Mouse (Mus musculus) embryonic fibroblast, embryonic 13.5 days (primary cell): ENCODE measurements around the gene Enthd1. TPM values are rescaled to one million over a fixed set of nuclear protein-coding genes. Genes with fewer than 3 reads are reported as not detected.
"Not testable (repeated sequence)": the region's sequence is repeated elsewhere in the genome, so short reads cannot be mapped to it uniquely, and the experiment has no call there.

Source experiments
- H3K27ac ChIP-seq: 2 replicates; pipeline ENCODE4 v1.5.1; 2012; ENCODE audit warnings: low read length, control low read depth, inconsistent platforms; ENCODE audit not compliant: insufficient read depth
- H3K4me1 ChIP-seq: 2 replicates; pipeline ENCODE4 v1.6.1; 2011; ENCODE audit warnings: low read length; ENCODE audit not compliant: control insufficient read depth, insufficient read depth
- H3K4me3 ChIP-seq: 2 replicates; pipeline ENCODE4 v1.5.1; 2011; ENCODE audit warnings: mild to moderate bottlenecking, control low read depth, low read length; ENCODE audit not compliant: insufficient read depth
- CTCF ChIP-seq: IDR thresholded peaks from 2 replicates; pipeline ENCODE4 v1.5.1; 2011; ENCODE audit warnings: mild to moderate bottlenecking, control low read depth, low read length, moderate library complexity, borderline replicate concordance; ENCODE audit not compliant: insufficient read depth
- POLR2A ChIP-seq: IDR thresholded peaks from 2 replicates; pipeline ENCODE4 v1.6.1; 2011; ENCODE audit warnings: low read depth, mild to moderate bottlenecking, control low read depth, low read length, moderate library complexity
- polyA plus RNA-seq: library from polyadenylated mRNA; stranded (reverse); fragments of >200 nt; gene quantifications from 2 replicates; pipeline ENCODE4 v1.2.4, GENCODE M21; 2011; ENCODE audit warnings: low read depth; ENCODE audit not compliant: missing spikeins, insufficient read length

The Enthd1 gene
- polyA plus RNA-seq, 1 experiment = not detected

DNA sequence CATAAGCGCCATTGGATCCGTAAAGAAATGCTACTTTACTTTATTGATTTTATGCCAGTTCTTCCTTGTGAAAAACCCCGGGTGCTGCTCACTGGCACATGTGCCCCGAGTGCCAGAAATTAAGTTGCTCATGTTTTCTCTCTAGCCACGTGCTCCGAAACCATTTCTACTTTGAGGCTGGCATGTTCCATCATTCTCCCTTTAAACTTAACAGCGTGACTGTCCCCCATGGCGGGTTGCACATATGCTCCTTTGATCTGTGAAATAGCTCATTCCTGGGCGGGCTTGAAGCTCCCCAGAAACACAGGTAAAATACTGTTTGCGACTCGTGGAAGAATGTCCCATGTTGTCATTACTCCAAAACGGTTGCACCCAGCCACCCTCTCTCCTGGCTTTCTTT, 33.8 kb upstream of the Enthd1 start:
- Histone ChIP-seq H3K4me1 (no peaks in the 10 kb centered on the region), H3K4me3 (no peak overlapping the region), H3K27ac (no peak overlapping the region)
- TF ChIP-seq CTCF = no peak
- TF ChIP-seq POLR2A = no peak

DNA sequence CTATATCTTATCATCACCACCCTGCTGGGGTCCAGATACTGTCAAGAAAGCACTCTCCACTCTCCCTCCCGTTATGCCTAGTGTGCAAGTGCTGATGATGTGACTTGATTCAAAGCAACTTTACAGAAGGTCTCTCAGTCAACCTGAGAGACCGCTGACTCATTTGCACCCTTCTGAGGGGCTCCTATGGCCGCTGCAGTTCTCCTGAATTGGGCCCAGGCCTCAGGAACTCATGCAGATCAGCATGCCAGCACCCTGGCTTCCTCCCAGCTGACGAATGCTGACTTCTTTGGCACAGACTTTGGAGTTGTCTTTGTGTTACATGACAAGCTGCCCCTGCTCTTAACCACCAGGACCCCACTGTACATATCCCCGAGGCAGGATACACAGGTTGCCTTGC, 28.9 kb upstream of the Enthd1 start:
- Histone ChIP-seq H3K4me1 (no peaks in the 10 kb centered on the region), H3K4me3 (no peak overlapping the region), H3K27ac (no peak overlapping the region)
- no peak for TF ChIP-seq CTCF

DNA sequence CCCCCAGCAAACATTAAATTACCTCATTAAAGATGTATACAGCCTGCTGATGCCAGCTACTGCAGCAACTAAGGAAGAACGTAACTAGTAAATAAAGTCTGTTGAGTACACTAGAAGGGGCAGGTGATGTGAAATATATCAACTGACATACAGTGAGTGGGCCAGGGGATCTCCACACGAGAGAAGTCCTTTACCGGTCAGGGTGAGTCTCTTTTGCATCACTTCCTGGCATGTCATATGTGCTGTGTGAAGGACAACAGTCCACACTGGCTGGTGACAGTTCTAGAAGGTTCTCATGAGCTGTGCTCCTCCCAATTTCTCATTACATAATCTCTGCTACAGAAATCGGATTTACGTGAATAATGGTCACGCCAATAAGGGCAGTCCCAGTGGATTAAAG, 27.8 kb upstream of the Enthd1 start:
- TF ChIP-seq POLR2A = no peak
- TF ChIP-seq CTCF = no peak
- Histone ChIP-seq H3K27ac (no peak overlapping the region), H3K4me1 (no peaks in the 10 kb centered on the region), H3K4me3 (no peak overlapping the region)

GRCm38 (mm10) chr15:80590641-80591040, 25.7 kb upstream of the Enthd1 start:
- no peaks in the 10 kb centered on the region for H3K4me1 ChIP-seq
- no peak for TF ChIP-seq CTCF
- no peak for TF ChIP-seq POLR2A

DNA sequence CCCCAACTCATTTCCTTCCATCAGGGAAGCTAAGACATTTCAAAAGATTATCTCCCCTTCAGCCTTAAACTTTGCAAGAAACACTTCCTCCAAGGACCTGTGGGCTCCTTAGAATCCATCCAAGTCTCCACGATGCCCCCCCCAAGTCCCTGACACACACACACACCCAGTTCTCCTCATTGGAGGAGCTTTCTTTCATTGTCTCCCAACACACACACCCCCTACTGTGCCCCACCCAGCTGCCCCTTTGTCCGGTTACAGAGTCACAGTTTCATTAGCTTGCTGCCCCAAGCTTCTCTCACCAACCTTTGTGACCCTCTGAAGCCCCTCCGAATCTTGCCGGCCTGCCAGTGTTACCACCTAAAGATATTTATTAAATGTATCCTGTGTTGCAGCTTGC, 21.3 kb upstream of the Enthd1 start:
- TF ChIP-seq POLR2A (no peak), CTCF (no peak)
- Histone ChIP-seq H3K27ac (no peak overlapping the region), H3K4me1 (no peaks in the 10 kb centered on the region), H3K4me3 (no peak overlapping the region)

More at GRCm38 (mm10) chr15:80590641-80591040, 25.7 kb upstream of the Enthd1 start:
- Histone ChIP-seq H3K27ac (no peak overlapping the region), H3K4me3 (no peak overlapping the region)

DNA sequence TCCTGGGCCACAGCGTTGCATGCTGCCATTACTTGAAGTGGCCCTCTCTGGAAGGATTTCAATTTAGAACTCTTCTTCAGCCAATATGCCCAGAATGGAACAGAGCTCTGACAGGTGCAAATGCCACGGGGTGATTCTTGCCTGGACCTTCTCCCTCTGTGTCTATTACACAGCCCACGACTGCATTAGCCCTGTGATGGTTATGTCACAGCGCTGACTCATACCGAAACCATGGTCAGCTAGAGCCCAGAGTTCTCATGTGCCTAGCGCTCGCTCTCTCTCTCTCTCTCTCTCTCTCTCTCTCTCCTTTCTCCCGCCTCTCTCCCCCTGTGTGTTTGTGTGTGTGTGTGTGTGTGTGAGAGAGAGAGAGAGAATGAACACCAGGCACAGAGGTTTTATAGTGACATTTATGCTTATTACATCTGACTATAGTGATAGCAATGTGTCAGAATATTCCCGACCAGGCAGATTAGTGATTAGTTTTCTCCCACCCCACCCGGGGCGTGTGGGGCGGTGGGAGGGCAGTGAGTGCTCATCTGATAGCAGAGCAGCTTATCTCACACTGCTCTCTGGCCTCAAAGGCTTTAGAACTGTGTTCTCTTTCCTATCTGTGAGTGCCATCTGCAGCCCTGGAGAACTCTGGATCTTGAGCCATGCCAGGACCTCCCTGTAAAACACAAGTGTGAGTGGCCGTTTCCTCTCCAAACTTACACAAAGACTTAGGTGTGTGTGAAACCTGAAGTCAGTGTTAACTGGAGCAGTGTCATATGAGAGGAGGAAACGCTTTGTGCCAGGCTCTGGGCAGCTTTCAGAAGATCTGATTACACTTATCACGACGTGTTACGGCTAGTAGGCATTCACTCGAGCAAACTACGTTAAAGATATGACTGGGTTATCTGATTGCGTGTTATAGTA, 17.9 kb upstream of the Enthd1 start:
- H3K4me1 ChIP-seq = no peaks in the 10 kb centered on the region
- TF ChIP-seq POLR2A (no peak), CTCF (no peak)
- H3K4me3 ChIP-seq = no peak overlapping the region
- no peak overlapping the region for H3K27ac ChIP-seq

GRCm38 (mm10) chr15:80580585-80580984, 15.6 kb upstream of the Enthd1 start:
- H3K27ac ChIP-seq, H3K4me1 ChIP-seq, H3K4me3 ChIP-seq: not testable (repeated sequence)

DNA sequence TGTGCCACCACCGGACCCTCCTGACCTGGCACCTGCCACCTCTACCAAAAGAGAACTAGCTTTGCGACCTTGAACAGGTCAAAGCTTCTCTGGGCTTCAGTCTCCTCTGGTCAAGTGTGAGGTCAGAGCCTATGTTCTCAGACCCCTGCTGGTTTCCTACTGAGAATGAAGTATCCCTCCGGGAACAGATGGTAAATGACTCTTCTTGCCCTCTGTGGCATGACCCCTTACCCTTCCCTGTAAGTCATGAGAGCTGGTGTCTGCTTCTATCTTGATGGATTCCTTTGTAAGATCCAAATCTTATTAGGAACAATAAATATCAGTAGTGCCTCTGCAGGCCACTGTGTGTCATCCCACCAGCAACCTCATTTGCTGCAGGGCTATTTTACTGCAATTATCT, 14.2 kb upstream of the Enthd1 start:
- TF ChIP-seq POLR2A (no peak), CTCF (no peak)
- Histone ChIP-seq H3K4me1 (no peaks in the 10 kb centered on the region), H3K27ac (no peak overlapping the region), H3K4me3 (no peak overlapping the region)

GRCm38 (mm10) chr15:80577166-80577960, 12.4 kb upstream of the Enthd1 start:
- H3K4me1 ChIP-seq = no peaks in the 10 kb centered on the region
- TF ChIP-seq CTCF (no peak), POLR2A (no peak)
- H3K27ac ChIP-seq = no peak overlapping the region
- no peak overlapping the region for H3K4me3 ChIP-seq

DNA sequence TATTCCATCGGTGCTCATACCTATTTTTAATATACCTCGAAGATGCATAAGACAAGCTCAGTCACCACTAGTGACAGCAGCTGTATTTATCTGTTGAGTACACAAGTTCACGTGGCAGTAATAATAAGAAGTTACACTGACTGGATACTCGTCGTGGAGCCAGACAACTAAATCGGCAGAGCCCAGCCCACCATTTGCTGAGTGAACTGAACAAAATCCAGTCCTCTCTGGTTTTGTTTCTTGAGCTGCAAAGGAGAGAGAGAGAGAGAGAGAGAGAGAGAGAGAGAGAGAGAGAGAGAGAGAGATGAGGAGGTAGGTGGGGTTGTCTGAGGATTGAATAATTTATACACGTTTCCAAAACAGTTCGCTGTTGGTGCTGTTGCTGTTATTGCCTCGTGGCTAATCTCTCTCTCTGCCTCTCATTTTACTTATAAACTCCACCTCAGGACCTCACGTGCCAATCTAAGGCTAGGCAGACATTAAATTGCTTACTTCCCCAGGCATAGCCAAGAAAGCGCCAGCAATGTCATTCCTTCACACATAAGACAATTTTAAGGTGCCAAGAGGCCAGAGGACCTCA, 11.5 kb upstream of the Enthd1 start:
- no peak for TF ChIP-seq CTCF
- TF ChIP-seq POLR2A = no peak

More for the DNA sequence above, 11.5 kb upstream of the Enthd1 start:
- Histone ChIP-seq H3K4me3 (no peak overlapping the region), H3K27ac (no peak overlapping the region), H3K4me1 (no peaks in the 10 kb centered on the region)
